Mouse (Mus musculus) MEL (cell line): ENCODE data around the gene Cpsf4l. TPM values are rescaled to one million over a fixed set of nuclear protein-coding genes. Genes with fewer than 3 reads are reported as not detected.

ENCODE experiments used
- DNase-seq: peaks from one replicate; pipeline ENCODE4 v3.0.0; 2011; ENCODE audit warnings: low read depth, low spot score
- H3K27ac ChIP-seq: 2 replicates; pipeline ENCODE4 v1.5.1; 2012; ENCODE audit warnings: low read depth, mild to moderate bottlenecking, control low read depth, low read length, moderate library complexity; ENCODE audit not compliant: control insufficient read depth
- H3K27me3 ChIP-seq, 2 experiments: fragments of 150-350 bp in 1 of 2; sonication (generic) in 1 of 2; 2 replicates each; pipeline ENCODE4 v1.6.1; 2012; ENCODE audit warnings: low read length in 2 of 2, mild to moderate bottlenecking in 2 of 2, improper control_type of control experiment in 1 of 2, moderate library complexity in 1 of 2; ENCODE audit not compliant: insufficient read depth in 2 of 2, control insufficient read depth in 1 of 2
- H3K36me3 ChIP-seq, 2 experiments: 2 replicates each; pipeline ENCODE4 v1.6.1; 2012 to 2014; ENCODE audit warnings: low read length in 2 of 2, improper control_type of control experiment in 1 of 2, inconsistent platforms in 1 of 2, mild to moderate bottlenecking in 1 of 2; ENCODE audit not compliant: insufficient read depth in 2 of 2, control insufficient read depth in 1 of 2
- H3K4me1 ChIP-seq, 2 experiments: fragments of 150-350 bp in 1 of 2; sonication (generic) in 1 of 2; 2 replicates each; pipeline ENCODE4 v1.6.1; 2012; ENCODE audit warnings: low read length in 2 of 2, improper control_type of control experiment in 1 of 2, mild to moderate bottlenecking in 1 of 2; ENCODE audit not compliant: insufficient read depth in 2 of 2, control insufficient read depth in 1 of 2
- H3K4me3 ChIP-seq, 2 experiments: fragments of 150-350 bp in 1 of 2; sonication (generic) in 1 of 2; 2 replicates each; pipeline ENCODE4 v1.5.1; 2012; ENCODE audit warnings: low read depth in 2 of 2, low read length in 2 of 2, mild to moderate bottlenecking in 2 of 2, moderate library complexity in 2 of 2, control low read depth in 1 of 2, improper control_type of control experiment in 1 of 2; ENCODE audit not compliant: control insufficient read depth in 1 of 2, insufficient read depth in 1 of 2
- H3K79me2 ChIP-seq: 2 replicates; pipeline ENCODE4 v1.6.1; 2012; ENCODE audit warnings: mild to moderate bottlenecking, low read length, moderate library complexity; ENCODE audit not compliant: control insufficient read depth, poor library complexity, insufficient read depth
- H3K9ac ChIP-seq: 2 replicates; pipeline ENCODE4 v1.6.1; 2012; ENCODE audit warnings: low read depth, mild to moderate bottlenecking, control low read depth, low read length, moderate library complexity; ENCODE audit not compliant: control insufficient read depth, poor library complexity, severe bottlenecking
- H3K9me3 ChIP-seq: fragments of 150-350 bp; sonication (generic); replicated peaks from 2 replicates; pipeline ENCODE4 v1.6.1; 2012; ENCODE audit warnings: mild to moderate bottlenecking, low read length, improper control_type of control experiment, moderate library complexity; ENCODE audit not compliant: insufficient read depth
- CHD1 ChIP-seq: IDR thresholded peaks from 2 replicates; pipeline ENCODE4 v1.6.1; 2012; ENCODE audit warnings: low read depth, mild to moderate bottlenecking, inconsistent platforms, low read length, improper control_type of control experiment
- CHD2 ChIP-seq: IDR thresholded peaks from 2 replicates; pipeline ENCODE4 v1.6.1; 2011; ENCODE audit warnings: low read length, improper control_type of control experiment
- CTCF ChIP-seq, 3 experiments: IDR thresholded peaks in 2 of 3; conservative IDR thresholded peaks in 1 of 3; 2 replicates each; pipeline ENCODE4 v1.5.1; 2011 to 2012; ENCODE audit warnings: low read length in 3 of 3, low read depth in 2 of 3, mild to moderate bottlenecking in 2 of 3, improper control_type of control experiment in 1 of 3, inconsistent platforms in 1 of 3, mixed read lengths in 1 of 3, moderate library complexity in 1 of 3; ENCODE audit not compliant: control insufficient read depth in 1 of 3, insufficient read depth in 1 of 3, poor library complexity in 1 of 3, severe bottlenecking in 1 of 3
- E2F4 ChIP-seq: IDR thresholded peaks from 2 replicates; pipeline ENCODE4 v1.6.1; 2011; ENCODE audit warnings: low read depth, low read length, improper control_type of control experiment, borderline replicate concordance
- ELF1 ChIP-seq: IDR thresholded peaks from 2 replicates; pipeline ENCODE4 v1.6.1; 2014; ENCODE audit warnings: low read depth, mild to moderate bottlenecking, inconsistent platforms, low read length, improper control_type of control experiment, moderate library complexity
- EP300 ChIP-seq, 2 experiments: IDR thresholded peaks; 2 replicates each; pipeline ENCODE4 v1.6.1; 2011; ENCODE audit warnings: improper control_type of control experiment in 2 of 2, low read length in 2 of 2, low read depth in 1 of 2, mild to moderate bottlenecking in 1 of 2
- ETS1 ChIP-seq: IDR thresholded peaks from 2 replicates; pipeline ENCODE4 v1.6.1; 2012; ENCODE audit warnings: low read depth, mild to moderate bottlenecking, inconsistent platforms, low read length, improper control_type of control experiment, moderate library complexity
- GABPA ChIP-seq: IDR thresholded peaks from 2 replicates; pipeline ENCODE4 v1.6.1; 2012; ENCODE audit warnings: low read depth, mild to moderate bottlenecking, inconsistent platforms, low read length, improper control_type of control experiment, moderate library complexity
- HCFC1 ChIP-seq: IDR thresholded peaks from 2 replicates; pipeline ENCODE4 v1.6.1; 2012; ENCODE audit warnings: low read depth, mild to moderate bottlenecking, inconsistent platforms, low read length, improper control_type of control experiment, moderate library complexity
- JUND ChIP-seq: IDR thresholded peaks from 2 replicates; pipeline ENCODE4 v1.6.1; 2011; ENCODE audit warnings: low read depth, mild to moderate bottlenecking, improper control_type of control experiment, low read length
- KAT2A ChIP-seq: conservative IDR thresholded peaks from 2 replicates; pipeline ENCODE4 v1.6.1; 2012; ENCODE audit warnings: low read depth, low read length, improper control_type of control experiment, inconsistent platforms
- MAFK ChIP-seq: IDR thresholded peaks from 2 replicates; pipeline ENCODE4 v1.6.1; 2011; ENCODE audit warnings: low read depth, mild to moderate bottlenecking, low read length, improper control_type of control experiment, borderline replicate concordance
- MAX ChIP-seq: IDR thresholded peaks from 2 replicates; pipeline ENCODE4 v1.6.1; 2011; ENCODE audit warnings: low read length, improper control_type of control experiment
- MEF2A ChIP-seq: IDR thresholded peaks from 2 replicates; pipeline ENCODE4 v1.6.1; 2014; ENCODE audit warnings: low read depth, mild to moderate bottlenecking, inconsistent platforms, low read length, improper control_type of control experiment; ENCODE audit not compliant: poor library complexity, insufficient replicate concordance, severe bottlenecking; ENCODE audit errors: extremely low read depth
- MXI1 ChIP-seq: IDR thresholded peaks from 2 replicates; pipeline ENCODE4 v1.6.1; 2011; ENCODE audit warnings: mild to moderate bottlenecking, low read depth, low read length, improper control_type of control experiment
- MYC ChIP-seq: IDR thresholded peaks from 2 replicates; pipeline ENCODE4 v1.6.1; 2011; ENCODE audit warnings: low read depth, mild to moderate bottlenecking, low read length, improper control_type of control experiment, moderate library complexity
- NRF1 ChIP-seq: IDR thresholded peaks from 2 replicates; pipeline ENCODE4 v1.6.1; 2014; ENCODE audit warnings: low read depth, mild to moderate bottlenecking, inconsistent platforms, low read length, improper control_type of control experiment, moderate library complexity; ENCODE audit not compliant: poor library complexity, insufficient read depth, severe bottlenecking
- POLR2A ChIP-seq, 2 experiments: IDR thresholded peaks; 2 replicates each; pipeline ENCODE4 v1.6.1; 2011 to 2012; ENCODE audit warnings: low read length in 2 of 2, mild to moderate bottlenecking in 2 of 2, control low read depth in 1 of 2, improper control_type of control experiment in 1 of 2, low read depth in 1 of 2, moderate library complexity in 1 of 2; ENCODE audit not compliant: control insufficient read depth in 1 of 2, insufficient read depth in 1 of 2, poor library complexity in 1 of 2
- POLR2AphosphoS5 ChIP-seq: IDR thresholded peaks from 2 replicates; pipeline ENCODE4 v1.6.1; 2012; ENCODE audit warnings: low read depth, borderline replicate concordance, mild to moderate bottlenecking, inconsistent platforms, low read length, moderate library complexity, mixed read lengths
- TBP ChIP-seq: IDR thresholded peaks from 2 replicates; pipeline ENCODE4 v1.8.0; 2011; ENCODE audit warnings: low read depth, low read length, improper control_type of control experiment
- TCF12 ChIP-seq: IDR thresholded peaks from 2 replicates; pipeline ENCODE4 v1.6.1; 2014; ENCODE audit warnings: low read depth, mild to moderate bottlenecking, inconsistent platforms, low read length, improper control_type of control experiment, moderate library complexity
- UBTF ChIP-seq: IDR thresholded peaks from 2 replicates; pipeline ENCODE4 v1.6.1; 2012; ENCODE audit warnings: low read depth, mild to moderate bottlenecking, inconsistent platforms, low read length, improper control_type of control experiment, moderate library complexity, borderline replicate concordance; ENCODE audit not compliant: insufficient read depth
- USF1 ChIP-seq: IDR thresholded peaks from 2 replicates; pipeline ENCODE4 v1.6.1; 2014; ENCODE audit warnings: low read depth, mild to moderate bottlenecking, inconsistent platforms, low read length, improper control_type of control experiment, moderate library complexity
- ZC3H11A ChIP-seq: IDR thresholded peaks from 2 replicates; pipeline ENCODE4 v1.6.1; 2012; ENCODE audit warnings: low read depth, mild to moderate bottlenecking, inconsistent platforms, low read length, improper control_type of control experiment
- ZKSCAN1 ChIP-seq: IDR thresholded peaks from 2 replicates; pipeline ENCODE4 v1.6.1; 2012; ENCODE audit warnings: low read depth, mild to moderate bottlenecking, inconsistent platforms, low read length, improper control_type of control experiment, moderate library complexity
- ZNF384 ChIP-seq: IDR thresholded peaks from 2 replicates; pipeline ENCODE4 v1.6.1; 2012; ENCODE audit warnings: low read depth, mild to moderate bottlenecking, inconsistent platforms, low read length, improper control_type of control experiment
- polyA plus RNA-seq, 2 experiments: library from polyadenylated mRNA; stranded (reverse) in 1 of 2; unstranded in 1 of 2; fragments of >175 nt in 1 of 2; fragments of >200 nt in 1 of 2; gene quantifications; 2 replicates each; pipeline versions ENCODE4 v1.2.1 to v1.2.4; 2012; ENCODE audit warnings: low replicate concordance in 2 of 2, low read depth in 1 of 2; ENCODE audit not compliant: insufficient read length in 2 of 2, insufficient read depth in 1 of 2, missing spikeins in 1 of 2
- total RNA-seq: library from RNA; depleted of rRNA; stranded (reverse); fragments of 300-350 nt; gene quantifications from 2 replicates; pipeline ENCODE4 v1.2.3, GENCODE M21; 2012

Cpsf4l gene
- total and polyA plus RNA-seq, 3 experiments = 0.70 TPM; not detected in 2

DNA sequence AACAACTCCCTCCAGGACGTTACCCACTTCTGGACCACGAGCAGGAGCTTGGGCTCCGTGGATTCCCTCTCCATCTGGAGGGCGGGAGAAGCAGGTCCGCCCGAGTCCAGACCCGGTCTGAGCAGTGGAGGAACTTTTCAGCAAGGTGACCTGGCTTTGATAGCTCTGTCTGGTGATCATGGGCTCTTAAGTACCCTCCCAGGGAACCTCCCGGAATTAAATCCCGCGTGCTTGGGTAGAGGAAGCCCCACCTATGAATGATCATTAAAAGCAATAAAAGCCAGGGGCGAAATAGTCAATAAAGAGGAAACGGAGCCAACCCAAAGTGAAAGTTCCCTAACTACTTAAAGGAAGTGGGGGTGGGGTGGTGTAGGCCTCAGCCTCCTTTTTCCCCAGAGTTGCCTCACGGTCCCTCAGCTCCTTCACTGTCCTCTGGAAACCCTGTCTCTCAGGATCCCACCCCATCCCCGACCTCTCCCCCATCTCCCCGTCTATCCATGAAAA lies 42.4 kb upstream of the Cpsf4l start:
- Histone ChIP-seq H3K4me1 (peaks cover 6 to 15% of the 10 kb centered on the region in 2 experiments; a peak in 3 of 4 replicates), H3K27me3 (no peaks in the 10 kb centered on the region), H3K4me3 (peak overlapping the region; percentile 83 to 87), H3K79me2 (peaks cover 45% of the 10 kb centered on the region), H3K27ac (peak overlapping the region; percentile 74), H3K36me3 (peaks cover 0 to 16% of the 10 kb centered on the region in 2 experiments; a peak in 3 of 4 replicates), H3K9ac (peak overlapping the region; percentile 96), H3K9me3 (no peaks in the 10 kb centered on the region)
- TF ChIP-seq ZC3H11A (no peak), POLR2A (IDR thresholded peaks at IDR 0.05; ENCODE audit: control insufficient read depth in 1 of 2, insufficient read depth in 1 of 2, low read depth in 1 of 2, low read length in 2 of 2, poor library complexity in 1 of 2) (peak in 1 of 2 experiments; percentile 1; a peak in 1 of 4 replicates), ELF1 (peak; percentile 46), ETS1 (peak; percentile 40; the same call in 1 of the 2 replicates), TCF12 (0 out of 2 replicates have a peak, but pooled peaks have one; percentile 10), MYC (0 out of 2 replicates have a peak, but pooled peaks have one; percentile 9), CHD1 (peak; percentile 80; the same call in 1 of the 2 replicates), CHD2 (peak; percentile 58), ZNF384 (no peak)
- peak; percentile 76 for DNase-seq

DNA sequence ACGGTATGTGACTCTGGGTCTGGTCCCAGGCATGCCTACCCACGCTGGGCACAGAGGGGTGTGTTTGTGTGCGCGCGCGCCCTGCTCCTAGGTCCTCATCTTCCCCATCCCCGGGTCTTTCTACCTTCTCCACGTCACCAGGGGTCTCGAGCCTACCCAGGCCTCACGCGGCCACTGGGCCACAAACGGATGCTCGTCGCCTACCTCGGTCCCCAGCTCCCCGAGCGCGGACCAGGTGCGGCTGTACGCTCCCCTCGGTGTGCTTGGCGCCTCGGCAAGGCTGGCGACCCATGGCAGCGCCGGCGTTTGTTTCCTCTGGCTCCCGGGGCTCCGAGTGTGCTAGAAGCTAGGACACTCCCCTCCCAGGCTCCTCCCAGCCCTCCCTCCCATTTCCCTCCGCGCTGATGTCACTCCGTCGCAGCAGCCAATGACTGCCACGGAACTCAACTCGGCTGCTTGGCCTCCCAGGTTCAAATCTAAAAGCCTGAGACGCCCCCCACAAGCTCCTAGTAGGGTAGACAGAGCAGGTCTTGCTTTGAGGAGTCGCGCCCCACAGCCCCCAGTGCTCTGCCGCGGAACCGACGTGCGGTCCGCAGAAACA lies 41.8 kb upstream of the Cpsf4l start, which contains the start of gene Cdc42ep4:
TSS of gene Cdc42ep4 (minus strand) at position 398 of the 601 bp plus-strand sequence.
- H3K4me3 ChIP-seq = peak within 1 kb of the TSS; percentile 83 to 87
- H3K27ac ChIP-seq = peak within 1 kb of the TSS; percentile 74
- DNase-seq = peak; percentile 99
- peak within 1 kb of the TSS; percentile 96 for H3K9ac ChIP-seq
- H3K9me3 ChIP-seq = no peaks in the 10 kb centered on the region
- peaks cover 6 to 15% of the 10 kb centered on the region in 2 experiments; a peak in 3 of 4 replicates for H3K4me1 ChIP-seq
- H3K79me2 ChIP-seq = peaks cover 49% of the 10 kb centered on the region
- H3K27me3 ChIP-seq = no peaks in the 10 kb centered on the region
- peaks cover 0 to 16% of the 10 kb centered on the region in 2 experiments; a peak in 3 of 4 replicates for H3K36me3 ChIP-seq
- TF ChIP-seq POLR2A (IDR thresholded peaks at IDR 0.05; ENCODE audit: control insufficient read depth in 1 of 2, insufficient read depth in 1 of 2, low read depth in 1 of 2, low read length in 2 of 2, poor library complexity in 1 of 2) = peak; percentile 90 to 92
- no peak for TF ChIP-seq MAFK
- TF ChIP-seq JUND = no peak
- no peak for TF ChIP-seq ZNF384
- 0 out of 2 replicates have a peak, but pooled peaks have one; percentile 90 for TF ChIP-seq UBTF
- peak; percentile 35; the same call in 1 of the 2 replicates for TF ChIP-seq NRF1
- TF ChIP-seq MEF2A = no peak
- TF ChIP-seq KAT2A = no peak
- no peak; the same call in 1 of the 2 replicates for TF ChIP-seq MAX
- no peak for TF ChIP-seq E2F4
- TF ChIP-seq GABPA = no peak
- no peak; the same call in 1 of the 2 replicates for TF ChIP-seq ELF1
- peak; percentile 70 for TF ChIP-seq TCF12
- TF ChIP-seq TBP = peak; percentile 86
- TF ChIP-seq MYC = peak; percentile 21; the same call in 1 of the 2 replicates
- TF ChIP-seq CHD2 = no peak
- peak; percentile 76 for TF ChIP-seq MXI1
- 0 out of 2 replicates have a peak, but pooled peaks have one; percentile 20 for TF ChIP-seq ZKSCAN1
- TF ChIP-seq USF1 = no peak
- TF ChIP-seq CHD1 = peak; percentile 91; the same call in 1 of the 2 replicates
- no peak; the same call in 1 of the 2 replicates for TF ChIP-seq HCFC1
- no peak for TF ChIP-seq POLR2AphosphoS5
- no peak for TF ChIP-seq CTCF (IDR thresholded peaks at IDR 0.05 in 2 of 3, conservative IDR thresholded peaks at IDR 0.05 in 1 of 3; ENCODE audit: control insufficient read depth in 1 of 3, insufficient read depth in 1 of 3, low read depth in 2 of 3, low read length in 3 of 3, poor library complexity in 1 of 3, severe bottlenecking in 1 of 3)
- TF ChIP-seq EP300 (IDR thresholded peaks at IDR 0.05; ENCODE audit: low read depth in 1 of 2, low read length in 2 of 2) = no peak; a peak in 1 of 4 replicates
- no peak for TF ChIP-seq ZC3H11A
